Comparison of ENCODE assay signal across 8 mouse cellular contexts in genomic region chr11:69372056-69372779, GRCm38 (mm10). TPM values are rescaled to one million over a fixed set of nuclear protein-coding genes. Genes with fewer than 3 reads are reported as not detected.
DNase-seq lines count a peak whose midpoint lies in the region; ATAC-seq lines count a peak whose summit lies in the region.

No protein-coding gene starts in this region.

- H3K9ac ChIP-seq in heart, embryonic 14.5 days (ENCODE audit: low read length), result peak overlapping the region; percentile 25; the same call in 1 of the 2 replicates
- H3K9ac ChIP-seq in kidney, embryonic 16.5 days (replicated peaks; ENCODE audit: low read length), result peak overlapping the region; percentile 25; the same call in 1 of the 2 replicates

- intact Hi-C loops in heart, postnatal 14 days (cut with DNase I), result no loop called here

- H3K27ac ChIP-seq in heart, embryonic 14.5 days (replicated peaks in 1 of 2; ENCODE audit: control insufficient read depth in 1 of 2, insufficient read depth in 1 of 2, low read depth in 2 of 2, low read length in 2 of 2), result peak overlapping the region; percentile 14 to 27; a peak in 2 of 4 replicates
- peak overlapping the region; percentile 92 for H3K27ac ChIP-seq in kidney, embryonic 16.5 days (ENCODE audit: low read length)

- 15% methylated on average over 12 of the region's 12 CpGs for WGBS in heart, embryonic 14.5 days
- 27% methylated on average over 12 of the region's 12 CpGs for WGBS in kidney, embryonic 16.5 days

- ATAC-seq in heart, embryonic 14.5 days (ENCODE audit: insufficient number of reproducible peaks, insufficient read depth, low FRiP score, low read depth), result no peak
- ATAC-seq in erythroid progenitor cell, adult 5-6 weeks (replicated peaks; ENCODE audit: low FRiP score, poor library complexity, severe bottlenecking), result peak; percentile 58
- ATAC-seq in kidney, embryonic 16.5 days (ENCODE audit: low FRiP score, low TSS enrichment), result no peak
- no peak for ATAC-seq in granulocyte monocyte progenitor cell, adult 5-6 weeks (replicated peaks; ENCODE audit: poor library complexity, severe bottlenecking)

- H3K4me2 ChIP-seq in heart, embryonic 14.5 days (ENCODE audit: low read length), result 0 out of 2 replicates have a peak overlapping the region, but pooled peaks have one; percentile 2
- H3K4me2 ChIP-seq in kidney, embryonic 16.5 days (replicated peaks; ENCODE audit: low read depth, low read length), result peak overlapping the region; percentile 53

- peaks cover 18 to 40% of the 10 kb centered on the region in 2 experiments for H3K4me1 ChIP-seq in heart, embryonic 14.5 days (ENCODE audit: control insufficient read depth in 2 of 2, insufficient read depth in 2 of 2, low read length in 2 of 2)
- H3K4me1 ChIP-seq in kidney, embryonic 16.5 days (ENCODE audit: insufficient read depth, low read length), result peaks cover 34% of the 10 kb centered on the region

- no peak overlapping the region for H3K4me3 ChIP-seq in heart, embryonic 14.5 days (ENCODE audit: control insufficient read depth in 1 of 2, insufficient read depth in 1 of 2, low read depth in 1 of 2, low read length in 2 of 2)
- peak overlapping the region; percentile 33; the same call in 1 of the 2 replicates for H3K4me3 ChIP-seq in kidney, embryonic 16.5 days (ENCODE audit: low read length)

- peaks cover 21% of the 10 kb centered on the region; the same call in 1 of the 2 replicates for H3K36me3 ChIP-seq in heart, embryonic 14.5 days (ENCODE audit: control insufficient read depth, insufficient read depth, low read length)
- peaks cover 17% of the 10 kb centered on the region for H3K36me3 ChIP-seq in kidney, embryonic 16.5 days (ENCODE audit: insufficient read depth, low read length)

- no peak for DNase-seq in heart, postnatal 14 days
- DNase-seq in MN1 (ENCODE audit: low spot score), result peak; percentile 40
- DNase-seq in liver, result peak; percentile 54
- peak; percentile 52 to 65 for DNase-seq in right cerebral cortex, postnatal 36 days (ENCODE audit: low spot score in 2 of 2)

- no peaks in the 10 kb centered on the region for H3K9me3 ChIP-seq in heart, embryonic 14.5 days (ENCODE audit: control insufficient read depth, low read length)
- no peaks in the 10 kb centered on the region for H3K9me3 ChIP-seq in kidney, embryonic 16.5 days (ENCODE audit: low read length)

- H3K27me3 ChIP-seq in heart, embryonic 14.5 days (ENCODE audit: control insufficient read depth, insufficient read depth, low read length), result no peaks in the 10 kb centered on the region
- H3K27me3 ChIP-seq in kidney, embryonic 16.5 days (ENCODE audit: insufficient read depth, low read length), result no peaks in the 10 kb centered on the region

RNA-seq across cellular contexts. Expression of gene Chd3, which starts 3.0 kb away (rescaled TPM):
- 16.5 TPM in 2 replicates for polyA plus RNA-seq in heart, embryonic 14.5 days (2014; fragmentation: Nextera tagmentation; extraction: Ambion mirVana)
- total RNA-seq in heart, postnatal 14 days (2021), result 10 to 100 TPM; 45.4 to 47.4 TPM
- total RNA-seq in erythroid progenitor cell, adult 5-6 weeks (2015; ENCODE audit: low replicate concordance), result 21.0 and 33.2 TPM in 2 replicates
- total RNA-seq in erythroid progenitor cell, adult 5-6 weeks (2017; ENCODE audit: low replicate concordance), result 18.9 and 19.5 TPM in 2 replicates
- 58.6 and 67.2 TPM in 2 replicates for polyA plus RNA-seq in kidney, embryonic 16.5 days (2015; fragmentation: Nextera tagmentation; extraction: Ambion mirVana)
- 37.0 and 59.8 TPM in 2 replicates for total RNA-seq in granulocyte monocyte progenitor cell, adult 5-6 weeks (2014; fragmentation: Nextera tagmentation)
- total RNA-seq in granulocyte monocyte progenitor cell, adult 5-6 weeks (2017), result 26.9 and 37.7 TPM in 2 replicates

RNA-seq across cellular contexts. Expression of gene Naa38, which starts 23.1 kb away (rescaled TPM):
- 158 and 174 TPM in 2 replicates for polyA plus RNA-seq in heart, embryonic 14.5 days (2014; fragmentation: Nextera tagmentation; extraction: Ambion mirVana)
- total RNA-seq in heart, postnatal 14 days (2021), result 10 to 100 TPM; 85.4 to 91.7 TPM
- 26.8 and 31.7 TPM in 2 replicates for total RNA-seq in erythroid progenitor cell, adult 5-6 weeks (2015; ENCODE audit: low replicate concordance)
- 21.6 and 21.9 TPM in 2 replicates for total RNA-seq in erythroid progenitor cell, adult 5-6 weeks (2017; ENCODE audit: low replicate concordance)
- polyA plus RNA-seq in kidney, embryonic 16.5 days (2015; fragmentation: Nextera tagmentation; extraction: Ambion mirVana), result 142 and 150 TPM in 2 replicates
- total RNA-seq in granulocyte monocyte progenitor cell, adult 5-6 weeks (2014; fragmentation: Nextera tagmentation), result 164 and 170 TPM in 2 replicates
- total RNA-seq in granulocyte monocyte progenitor cell, adult 5-6 weeks (2017), result 112 and 181 TPM in 2 replicates

RNA-seq across cellular contexts. Expression of gene Cyb5d1, which starts 23.2 kb away (rescaled TPM):
- polyA plus RNA-seq in heart, embryonic 14.5 days (2014; fragmentation: Nextera tagmentation; extraction: Ambion mirVana), result 19.9 and 22.1 TPM in 2 replicates
- total RNA-seq in heart, postnatal 14 days (2021), result 10 to 100 TPM; 25.0 to 29.3 TPM
- total RNA-seq in erythroid progenitor cell, adult 5-6 weeks (2015; ENCODE audit: low replicate concordance), result 8.3 and 11.7 TPM in 2 replicates
- total RNA-seq in erythroid progenitor cell, adult 5-6 weeks (2017; ENCODE audit: low replicate concordance), result 25.7 and 32.5 TPM in 2 replicates
- polyA plus RNA-seq in kidney, embryonic 16.5 days (2015; fragmentation: Nextera tagmentation; extraction: Ambion mirVana), result 34.0 and 37.3 TPM in 2 replicates
- total RNA-seq in granulocyte monocyte progenitor cell, adult 5-6 weeks (2014; fragmentation: Nextera tagmentation), result 22.8 and 25.2 TPM in 2 replicates
- 32.7 and 38.2 TPM in 2 replicates for total RNA-seq in granulocyte monocyte progenitor cell, adult 5-6 weeks (2017)

RNA-seq across cellular contexts. Expression of gene Tmem88, which starts 25.8 kb away (rescaled TPM):
- 43.1 and 46.7 TPM in 2 replicates for polyA plus RNA-seq in heart, embryonic 14.5 days (2014; fragmentation: Nextera tagmentation; extraction: Ambion mirVana)
- 10 to 100 TPM; 37.4 to 39.6 TPM for total RNA-seq in heart, postnatal 14 days (2021)
- not detected in 2 replicates for total RNA-seq in erythroid progenitor cell, adult 5-6 weeks (2015; ENCODE audit: low replicate concordance)
- total RNA-seq in erythroid progenitor cell, adult 5-6 weeks (2017; ENCODE audit: low replicate concordance), result not detected in 2 replicates
- polyA plus RNA-seq in kidney, embryonic 16.5 days (2015; fragmentation: Nextera tagmentation; extraction: Ambion mirVana), result 46.5 and 47.7 TPM in 2 replicates
- total RNA-seq in granulocyte monocyte progenitor cell, adult 5-6 weeks (2014; fragmentation: Nextera tagmentation), result not detected in 2 replicates
- 0.56 TPM in 1 of 2 replicates, not detected in the other for total RNA-seq in granulocyte monocyte progenitor cell, adult 5-6 weeks (2017)

RNA-seq across cellular contexts. Expression of gene Rnf227, which starts 32.0 kb away (rescaled TPM):
- polyA plus RNA-seq in heart, embryonic 14.5 days (2014; fragmentation: Nextera tagmentation; extraction: Ambion mirVana), result 6.6 and 7.3 TPM in 2 replicates
- total RNA-seq in heart, postnatal 14 days (2021), result under 1 TPM; 0.34 to 0.48 TPM
- total RNA-seq in erythroid progenitor cell, adult 5-6 weeks (2015; ENCODE audit: low replicate concordance), result 1.7 and 8.3 TPM in 2 replicates
- total RNA-seq in erythroid progenitor cell, adult 5-6 weeks (2017; ENCODE audit: low replicate concordance), result 3.9 and 6.5 TPM in 2 replicates
- 16.4 and 17.8 TPM in 2 replicates for polyA plus RNA-seq in kidney, embryonic 16.5 days (2015; fragmentation: Nextera tagmentation; extraction: Ambion mirVana)
- 5.4 and 6.7 TPM in 2 replicates for total RNA-seq in granulocyte monocyte progenitor cell, adult 5-6 weeks (2014; fragmentation: Nextera tagmentation)
- 4.5 and 7.6 TPM in 2 replicates for total RNA-seq in granulocyte monocyte progenitor cell, adult 5-6 weeks (2017)

Comparison
In these comparisons a context has a peak if more than half of its experiments do, and no peak if none do; other contexts are left out.
1. DNase-seq: peak in MN1 (single experiment), liver (single experiment) and right cerebral cortex, postnatal 36 days (2 of 2); none in heart, postnatal 14 days (0 of 2).